Mouse (Mus musculus) midbrain, embryonic 16.5 days (tissue): Measurements from ENCODE around the gene Naip1. TPM values are rescaled to one million over a fixed set of nuclear protein-coding genes. Genes with fewer than 3 reads are reported as not detected.
"Not testable (repeated sequence)": the region's sequence is repeated elsewhere in the genome, so short reads cannot be mapped to it uniquely, and the experiment has no call there.

Experiments
- ATAC-seq: fragments of 200-750 bp; cut with Nextera tagmentation; 2 replicates; pipeline ENCODE4 v1.8.0; 2017; ENCODE audit warnings: moderate TSS enrichment
- H3K27ac ChIP-seq: fragments of 300-500 bp; sonication (generic); 2 replicates; pipeline ENCODE4 v1.5.1; 2014; ENCODE audit warnings: mild to moderate bottlenecking, low read length, mixed read lengths
- H3K27me3 ChIP-seq: fragments of 300-500 bp; sonication (generic); 2 replicates; pipeline ENCODE4 v1.6.1; 2014; ENCODE audit warnings: low read depth, low read length, mixed read lengths; ENCODE audit not compliant: control insufficient read depth, insufficient read depth
- H3K36me3 ChIP-seq: fragments of 300-500 bp; sonication (generic); 2 replicates; pipeline ENCODE4 v1.6.1; 2014; ENCODE audit warnings: mild to moderate bottlenecking, low read length, moderate library complexity, mixed read lengths; ENCODE audit not compliant: control insufficient read depth, insufficient read depth
- H3K4me1 ChIP-seq: fragments of 300-500 bp; sonication (generic); 2 replicates; pipeline ENCODE4 v1.6.1; 2014; ENCODE audit warnings: mild to moderate bottlenecking, low read length, mixed read lengths; ENCODE audit not compliant: control insufficient read depth, insufficient read depth
- H3K4me2 ChIP-seq: fragments of 300-500 bp; sonication (generic); 2 replicates; pipeline ENCODE4 v1.6.1; 2014; ENCODE audit warnings: mild to moderate bottlenecking, low read length, mixed read lengths
- H3K4me3 ChIP-seq: fragments of 300-500 bp; sonication (generic); 2 replicates; pipeline ENCODE4 v1.5.1; 2014; ENCODE audit warnings: low read depth, mild to moderate bottlenecking, low read length, moderate library complexity, mixed read lengths
- H3K9ac ChIP-seq: fragments of 300-500 bp; sonication (generic); 2 replicates; pipeline ENCODE4 v1.6.1; 2014; ENCODE audit warnings: low read depth, low read length, mixed read lengths
- H3K9me3 ChIP-seq: fragments of 300-500 bp; sonication (generic); replicated peaks from 2 replicates; pipeline ENCODE4 v1.6.1; 2014; ENCODE audit warnings: mild to moderate bottlenecking, low read length, mixed read lengths; ENCODE audit not compliant: control insufficient read depth, poor library complexity, severe bottlenecking
- WGBS: fragments of 180-500 bp; shearing (Covaris S2); extraction: QIAGEN DNeasy Blood & Tissue Kit; methylation state at CpG from one replicate; pipeline ENCODE4 v1.1.7; 2014; 5-methylcytosine and 5-hydroxymethylcytosine counted together
- polyA plus RNA-seq: library from polyadenylated mRNA; unstranded; fragments of >200 nt; fragmentation: Nextera tagmentation; extraction: Ambion mirVana; gene quantifications from 2 replicates; pipeline ENCODE4 v1.2.1, GENCODE M21; 2015

The Naip1 gene
- polyA plus RNA-seq, 1 experiment from 2014 or later, result not detected

- no peak overlapping the region for H3K4me3 ChIP-seq
- H3K27ac ChIP-seq, result no peak overlapping the region
- H3K4me2 ChIP-seq, result no peak overlapping the region
- no peak overlapping the region for H3K9ac ChIP-seq
- no peaks in the 10 kb centered on the region for H3K4me1 ChIP-seq
- H3K9me3 ChIP-seq, result peaks cover 10% of the 10 kb centered on the region
- no peak for ATAC-seq
- 100% methylated on average over 2 of the region's 2 CpGs for WGBS
- no peaks in the 10 kb centered on the region for H3K27me3 ChIP-seq
- peaks cover 28% of the 10 kb centered on the region for H3K36me3 ChIP-seq
These were observed 11.0 kb upstream of the Naip1 start for GRCm38 (mm10) chr13:100463527-100464222.

- H3K27me3 ChIP-seq, result no peaks in the 10 kb centered on the region
- no peaks in the 10 kb centered on the region for H3K4me1 ChIP-seq
- H3K9me3 ChIP-seq, result no peaks in the 10 kb centered on the region
- 83% methylated on average over 3 of the region's 3 CpGs for WGBS
- H3K9ac ChIP-seq, result no peak overlapping the region
- H3K4me2 ChIP-seq, result no peak overlapping the region
- H3K36me3 ChIP-seq, result peaks cover 8% of the 10 kb centered on the region
- no peak overlapping the region for H3K27ac ChIP-seq
- ATAC-seq, result no peak
- no peak overlapping the region for H3K4me3 ChIP-seq
These were observed 8.7 kb upstream of the Naip1 start for GRCm38 (mm10) chr13:100461336-100461735.

GRCm38 (mm10) chr13:100449495-100449894 lies 3.2 kb downstream of the Naip1 start:
- H3K27me3 ChIP-seq, result no peaks in the 10 kb centered on the region
- H3K9ac ChIP-seq, result no peak overlapping the region
- no peak overlapping the region for H3K27ac ChIP-seq
- ATAC-seq, result no peak
- H3K36me3 ChIP-seq, result no peaks in the 10 kb centered on the region
- H3K4me2 ChIP-seq, result no peak overlapping the region
- H3K4me1 ChIP-seq, result no peaks in the 10 kb centered on the region
- WGBS, result 83% methylated on average over 1 of the region's 1 CpGs
- no peaks in the 10 kb centered on the region for H3K9me3 ChIP-seq
- no peak overlapping the region for H3K4me3 ChIP-seq

- no peaks in the 10 kb centered on the region for H3K36me3 ChIP-seq
- ATAC-seq, result no peak
These were observed 12.6 kb downstream of the Naip1 start for GRCm38 (mm10) chr13:100440116-100440515.

GRCm38 (mm10) chr13:100438701-100439100 lies 14.0 kb downstream of the Naip1 start:
- H3K36me3 ChIP-seq, result no peaks in the 10 kb centered on the region
- H3K4me1 ChIP-seq, result no peaks in the 10 kb centered on the region
- WGBS, result 70% methylated on average over 1 of the region's 1 CpGs
- no peaks in the 10 kb centered on the region for H3K27me3 ChIP-seq
- H3K9me3 ChIP-seq, result no peaks in the 10 kb centered on the region
- no peak overlapping the region for H3K9ac ChIP-seq
- H3K4me3 ChIP-seq, result no peak overlapping the region
- H3K4me2 ChIP-seq, result no peak overlapping the region
- ATAC-seq, result no peak
- H3K27ac ChIP-seq, result no peak overlapping the region

More at GRCm38 (mm10) chr13:100440116-100440515, 12.6 kb downstream of the Naip1 start:
- H3K27ac ChIP-seq, result no peak overlapping the region
- H3K4me3 ChIP-seq, result no peak overlapping the region
- WGBS, result 65% methylated on average over 3 of the region's 3 CpGs
- no peaks in the 10 kb centered on the region for H3K4me1 ChIP-seq
- no peaks in the 10 kb centered on the region for H3K27me3 ChIP-seq
- H3K4me2 ChIP-seq, result no peak overlapping the region
- no peak overlapping the region for H3K9ac ChIP-seq
- no peaks in the 10 kb centered on the region for H3K9me3 ChIP-seq

GRCm38 (mm10) chr13:100437322-100437825 lies 15.3 kb downstream of the Naip1 start:
- H3K4me1 ChIP-seq, result no peaks in the 10 kb centered on the region
- no peak for ATAC-seq
- H3K27ac ChIP-seq, result no peak overlapping the region
- H3K4me2 ChIP-seq, result no peak overlapping the region
- WGBS, result 76% methylated on average over 3 of the region's 3 CpGs
- H3K9me3 ChIP-seq, result no peaks in the 10 kb centered on the region
- H3K27me3 ChIP-seq, result no peaks in the 10 kb centered on the region
- no peaks in the 10 kb centered on the region for H3K36me3 ChIP-seq
- H3K4me3 ChIP-seq, result no peak overlapping the region
- no peak overlapping the region for H3K9ac ChIP-seq

GRCm38 (mm10) chr13:100436556-100437163 lies 16.0 kb downstream of the Naip1 start:
- not testable (repeated sequence) for H3K9me3 ChIP-seq, H3K27me3 ChIP-seq, H3K36me3 ChIP-seq, H3K4me3 ChIP-seq, H3K4me2 ChIP-seq, H3K4me1 ChIP-seq, H3K27ac ChIP-seq, ATAC-seq, H3K9ac ChIP-seq
- WGBS, result 78% methylated on average over 1 of the region's 1 CpGs

- H3K36me3 ChIP-seq, H3K9me3 ChIP-seq, H3K27ac ChIP-seq, ATAC-seq, H3K9ac ChIP-seq, H3K4me2 ChIP-seq, H3K27me3 ChIP-seq, H3K4me1 ChIP-seq, H3K4me3 ChIP-seq: not testable (repeated sequence)
- 91% methylated on average over 7 of the region's 7 CpGs for WGBS
These were observed 32.7 kb downstream of the Naip1 start for GRCm38 (mm10) chr13:100419958-100420357.

GRCm38 (mm10) chr13:100414428-100414827 lies 38.2 kb downstream of the Naip1 start:
- no peak for ATAC-seq
- H3K9me3 ChIP-seq, result 0 out of 2 replicates have a peak, but pooled peaks cover 5% of the 10 kb centered on the region
- H3K4me2 ChIP-seq, result no peak overlapping the region
- no peaks in the 10 kb centered on the region for H3K27me3 ChIP-seq
- 62% methylated on average over 1 of the region's 1 CpGs for WGBS
- H3K36me3 ChIP-seq, result no peaks in the 10 kb centered on the region
- no peak overlapping the region for H3K9ac ChIP-seq
- no peaks in the 10 kb centered on the region for H3K4me1 ChIP-seq
- no peak overlapping the region for H3K27ac ChIP-seq
- H3K4me3 ChIP-seq, result no peak overlapping the region
